Mouse (Mus musculus) liver (tissue): ENCODE data around the gene Pard3b.

Experiments
- DNase-seq: peaks from one replicate; pipeline ENCODE4 v3.0.0-alpha.2; 2020; ENCODE audit warnings: mixed read lengths

Pard3b gene

GRCm38 (mm10) chr1:61928131-61928761 lies 289.6 kb downstream of the Pard3b start:
- no peak for DNase-seq

- no peak for DNase-seq
Measured at GRCm38 (mm10) chr1:61933574-61933973, 294.9 kb downstream of the Pard3b start.

- no peak for DNase-seq
Measured at GRCm38 (mm10) chr1:61934760-61935159, 296.1 kb downstream of the Pard3b start.

- DNase-seq, result no peak
Measured at GRCm38 (mm10) chr1:61939882-61940281, 301.3 kb downstream of the Pard3b start.

- DNase-seq, result no peak
Measured at GRCm38 (mm10) chr1:61961533-61961932, 322.9 kb downstream of the Pard3b start.

- DNase-seq, result no peak
Measured at GRCm38 (mm10) chr1:61962571-61962970, 323.9 kb downstream of the Pard3b start.

GRCm38 (mm10) chr1:61967124-61967523 lies 328.5 kb downstream of the Pard3b start:
- no peak for DNase-seq

GRCm38 (mm10) chr1:61967807-61968206 lies 329.2 kb downstream of the Pard3b start:
- DNase-seq, result no peak

- no peak for DNase-seq
Measured at GRCm38 (mm10) chr1:61997711-61998110, 359.1 kb downstream of the Pard3b start.

GRCm38 (mm10) chr1:62008811-62009210 lies 370.2 kb downstream of the Pard3b start:
- DNase-seq, result no peak

GRCm38 (mm10) chr1:62011712-62012111 lies 373.1 kb downstream of the Pard3b start:
- DNase-seq, result no peak

GRCm38 (mm10) chr1:62016536-62017300 lies 378.1 kb downstream of the Pard3b start:
- DNase-seq, result no peak

- DNase-seq, result no peak
Measured at GRCm38 (mm10) chr1:62018276-62018675, 379.7 kb downstream of the Pard3b start.

- no peak for DNase-seq
Measured at GRCm38 (mm10) chr1:62019743-62020142, 381.1 kb downstream of the Pard3b start.

- no peak for DNase-seq
Measured at GRCm38 (mm10) chr1:62041718-62042117, 403.1 kb downstream of the Pard3b start.

- no peak for DNase-seq
Measured at GRCm38 (mm10) chr1:62048592-62048991, 410.0 kb downstream of the Pard3b start.

GRCm38 (mm10) chr1:62051186-62051825 lies 412.7 kb downstream of the Pard3b start:
- DNase-seq, result no peak

GRCm38 (mm10) chr1:62053167-62053638 lies 414.6 kb downstream of the Pard3b start:
- DNase-seq, result no peak

- no peak for DNase-seq
Measured at GRCm38 (mm10) chr1:62055280-62055679, 416.7 kb downstream of the Pard3b start.

GRCm38 (mm10) chr1:62070617-62071016 lies 432.0 kb downstream of the Pard3b start:
- no peak for DNase-seq

- DNase-seq, result no peak
Measured at GRCm38 (mm10) chr1:62071139-62071538, 432.5 kb downstream of the Pard3b start.

GRCm38 (mm10) chr1:62076171-62076570 lies 437.5 kb downstream of the Pard3b start:
- DNase-seq, result no peak

- no peak for DNase-seq
Measured at GRCm38 (mm10) chr1:62081129-62081528, 442.5 kb downstream of the Pard3b start.

- no peak for DNase-seq
Measured at GRCm38 (mm10) chr1:62085995-62086394, 447.4 kb downstream of the Pard3b start.
